Mouse (Mus musculus) ES-E14 (cell line): Measurements from ENCODE around the gene U2af1.

Source experiments
- ZC3H11A ChIP-seq: IDR thresholded peaks from 2 replicates; pipeline ENCODE4 v1.6.1; 2012; ENCODE audit warnings: low read depth, mild to moderate bottlenecking, inconsistent platforms, low read length, borderline replicate concordance
- ZNF384 ChIP-seq: IDR thresholded peaks from 2 replicates; pipeline ENCODE4 v1.6.1; 2012; ENCODE audit warnings: low read depth, low read length, inconsistent platforms

DNA sequence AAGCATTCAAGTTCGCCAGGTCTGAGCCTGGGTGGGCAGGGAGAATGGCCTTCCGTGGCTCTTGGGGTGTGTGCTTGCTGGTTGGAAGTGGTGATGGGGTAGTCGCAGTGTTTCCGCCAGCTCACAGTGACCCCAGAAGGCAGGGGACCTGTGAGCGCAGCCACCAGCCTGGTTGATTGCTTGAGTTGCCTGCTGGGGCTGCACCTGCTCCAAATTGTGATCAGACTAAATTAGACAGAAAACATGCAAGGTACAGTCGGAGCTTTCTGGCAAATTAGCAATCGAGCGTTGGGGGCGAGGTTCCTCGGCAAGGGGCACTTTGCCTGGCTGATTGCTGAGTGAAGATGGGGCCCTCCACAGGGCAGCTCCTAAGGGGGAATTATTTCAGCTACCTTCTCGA, 39.7 kb upstream of the U2af1 start:
- TF ChIP-seq ZC3H11A (no peak), ZNF384 (no peak)
